Mouse (Mus musculus): Measurements from ENCODE around the gene 1190005I06Rik. TPM values are rescaled to one million over a fixed set of nuclear protein-coding genes. Genes with fewer than 3 reads are reported as not detected.
"Not testable (repeated sequence)": the region's sequence is repeated elsewhere in the genome, so short reads cannot be mapped to it uniquely, and the experiment has no call there.

1190005I06Rik gene
- polyA plus RNA-seq, 2 experiments, result 0.28 to 0.86 TPM

DNA sequence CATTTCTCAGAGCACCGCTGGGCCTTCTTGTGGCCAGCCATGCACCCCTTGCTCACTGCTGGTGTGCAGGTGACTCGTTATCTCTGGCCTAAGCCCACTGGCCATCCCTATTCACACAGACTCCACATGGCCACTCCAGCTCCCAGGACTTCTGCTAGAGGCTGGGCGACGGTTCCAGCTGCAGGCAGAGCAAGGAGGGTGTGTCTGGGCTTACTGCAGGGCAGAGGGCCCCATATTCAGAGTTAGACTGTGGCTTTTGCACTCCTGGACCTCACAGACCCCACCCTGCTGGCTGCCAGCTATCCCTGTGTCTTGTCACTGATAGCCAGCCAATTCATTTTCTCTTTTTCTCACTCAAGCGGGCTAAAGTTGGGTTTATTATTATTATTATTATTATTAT, 36.6 kb upstream of the 1190005I06Rik start:
- Histone ChIP-seq H3K27ac (no peak overlapping the region), H3K4me1 (replicated peaks; ENCODE audit: control insufficient read depth in 2 of 2, insufficient read depth in 2 of 2, low read length in 1 of 2) (peaks cover 5 to 9% of the 10 kb centered on the region in 2 experiments), H3K9ac (replicated peaks) (no peak overlapping the region), H3K9me3 (ENCODE audit: control insufficient read depth, low read length) (no peaks in the 10 kb centered on the region), H3K27me3 (ENCODE audit: control insufficient read depth, insufficient read depth, low read length) (no peaks in the 10 kb centered on the region), H3K4me3 (ENCODE audit: insufficient read depth in 1 of 2, low read depth in 2 of 2, low read length in 2 of 2) (no peak overlapping the region), H3K36me3 (replicated peaks; ENCODE audit: control insufficient read depth, insufficient read depth, low read depth) (no peaks in the 10 kb centered on the region), H3K4me2 (ENCODE audit: low read depth) (no peak overlapping the region)
- DNase-seq (ENCODE audit: low read depth in 3 of 3, low spot score in 3 of 3) (no peak), ATAC-seq (ENCODE audit: insufficient read depth) (no peak)
- 52% methylated on average over 5 of the region's 5 CpGs for WGBS (ENCODE audit: insufficient replicate concordance)
- no peak for TF ChIP-seq CTCF (IDR thresholded peaks at IDR 0.05; ENCODE audit: low read depth)
- no peak for TF ChIP-seq EP300 (IDR thresholded peaks at IDR 0.05; ENCODE audit: low read depth)

DNA sequence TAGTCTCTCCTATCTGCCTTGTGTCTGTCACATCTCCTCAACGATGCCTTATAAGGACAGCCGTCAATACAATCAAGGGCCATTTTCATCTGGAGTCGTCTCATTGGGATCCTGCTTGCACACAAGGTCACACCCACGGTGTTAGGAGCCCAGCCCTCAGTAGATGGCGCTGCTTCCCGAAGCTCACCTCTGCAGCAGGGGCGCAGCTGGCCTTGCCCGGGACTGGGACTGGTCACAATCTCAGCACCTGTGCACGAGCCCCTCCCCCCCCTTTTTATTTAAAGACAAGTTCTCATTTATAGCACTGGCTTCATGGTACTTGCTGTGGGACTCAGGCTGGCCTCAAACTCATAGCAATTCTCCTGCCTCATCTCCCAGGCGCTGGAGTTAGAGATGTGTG, 36.2 kb upstream of the 1190005I06Rik start:
- no peak for ATAC-seq (ENCODE audit: insufficient read depth)
- 13% methylated on average over 10 of the region's 10 CpGs for WGBS (ENCODE audit: insufficient replicate concordance)
- Histone ChIP-seq H3K36me3 (replicated peaks; ENCODE audit: control insufficient read depth, insufficient read depth, low read depth) (no peaks in the 10 kb centered on the region), H3K9me3 (ENCODE audit: control insufficient read depth, low read length) (no peaks in the 10 kb centered on the region), H3K9ac (replicated peaks) (no peak overlapping the region), H3K4me3 (ENCODE audit: insufficient read depth in 1 of 2, low read depth in 2 of 2, low read length in 2 of 2) (no peak overlapping the region), H3K4me2 (ENCODE audit: low read depth) (no peak overlapping the region), H3K27me3 (ENCODE audit: control insufficient read depth, insufficient read depth, low read length) (no peaks in the 10 kb centered on the region), H3K27ac (no peak overlapping the region), H3K4me1 (replicated peaks; ENCODE audit: control insufficient read depth in 2 of 2, insufficient read depth in 2 of 2, low read length in 1 of 2) (peaks cover 5 to 9% of the 10 kb centered on the region in 2 experiments)
- peak; percentile 82 for TF ChIP-seq CTCF (IDR thresholded peaks at IDR 0.05; ENCODE audit: low read depth)
- no peak for TF ChIP-seq EP300 (IDR thresholded peaks at IDR 0.05; ENCODE audit: low read depth)
- no peak for DNase-seq (ENCODE audit: low read depth in 3 of 3, low spot score in 3 of 3)

DNA sequence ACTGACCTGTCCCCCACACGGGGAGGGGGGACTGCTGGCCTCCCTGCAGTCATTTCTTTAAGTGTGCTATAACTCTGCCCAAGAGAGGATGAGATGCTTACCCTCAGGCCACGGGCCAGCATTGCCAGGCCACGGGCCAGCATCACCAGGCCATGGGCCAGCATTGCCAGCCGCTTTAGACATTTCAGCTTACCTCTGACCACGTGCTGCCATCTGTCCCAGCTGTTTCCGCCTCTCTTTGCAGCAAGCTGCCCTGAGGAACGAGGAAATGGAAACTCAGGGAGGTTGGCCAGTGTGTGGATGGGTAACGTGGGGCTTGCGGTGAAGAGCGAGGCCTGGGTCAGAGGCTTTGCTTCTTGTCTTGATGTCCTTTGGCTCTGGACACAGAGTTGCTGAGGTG, 33.7 kb upstream of the 1190005I06Rik start:
- 60% methylated on average over 10 of the region's 10 CpGs for WGBS (ENCODE audit: insufficient replicate concordance)
- no peak overlapping the region for H3K4me3 ChIP-seq (ENCODE audit: insufficient read depth in 1 of 2, low read depth in 2 of 2, low read length in 2 of 2)
- no peaks in the 10 kb centered on the region for H3K27me3 ChIP-seq (ENCODE audit: control insufficient read depth, insufficient read depth, low read length)
- no peak overlapping the region for H3K9ac ChIP-seq (replicated peaks)
- no peak overlapping the region for H3K27ac ChIP-seq
- no peak overlapping the region for H3K4me2 ChIP-seq (ENCODE audit: low read depth)
- TF ChIP-seq EP300 (IDR thresholded peaks at IDR 0.05; ENCODE audit: low read depth), result no peak
- TF ChIP-seq CTCF (IDR thresholded peaks at IDR 0.05; ENCODE audit: low read depth), result no peak
- no peak for DNase-seq (ENCODE audit: low read depth in 3 of 3, low spot score in 3 of 3)
- H3K9me3 ChIP-seq (ENCODE audit: control insufficient read depth, low read length), result no peaks in the 10 kb centered on the region
- H3K36me3 ChIP-seq (replicated peaks; ENCODE audit: control insufficient read depth, insufficient read depth, low read depth), result no peaks in the 10 kb centered on the region
- ATAC-seq (ENCODE audit: insufficient read depth), result no peak
- peaks cover 5 to 9% of the 10 kb centered on the region in 2 experiments for H3K4me1 ChIP-seq (replicated peaks; ENCODE audit: control insufficient read depth in 2 of 2, insufficient read depth in 2 of 2, low read length in 1 of 2)

DNA sequence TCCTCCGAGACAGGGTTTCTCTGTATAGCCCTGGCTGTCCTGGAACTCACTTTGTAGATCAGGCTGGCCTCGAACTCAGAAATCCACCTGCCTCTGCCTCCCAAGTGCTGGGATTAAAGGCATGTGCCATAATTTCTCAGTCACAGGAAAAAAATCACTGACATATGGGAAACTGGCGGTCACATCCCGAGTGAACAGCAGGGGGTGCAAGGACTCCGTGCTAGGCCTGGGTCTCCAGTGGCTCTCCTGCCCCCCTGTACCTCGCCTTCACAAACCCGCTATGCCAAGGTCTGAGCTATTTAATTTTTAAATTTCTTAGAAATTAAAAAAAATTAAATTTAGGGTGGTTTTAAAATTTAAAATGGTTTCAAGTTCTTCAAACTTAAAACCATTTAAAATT, 33.0 kb upstream of the 1190005I06Rik start:
- ATAC-seq (ENCODE audit: insufficient read depth); DNase-seq (ENCODE audit: low read depth in 3 of 3, low spot score in 3 of 3); H3K27ac ChIP-seq; H3K4me2 ChIP-seq (ENCODE audit: low read depth); H3K4me1 ChIP-seq (replicated peaks; ENCODE audit: control insufficient read depth in 2 of 2, insufficient read depth in 2 of 2, low read length in 1 of 2); H3K9ac ChIP-seq (replicated peaks); H3K9me3 ChIP-seq (ENCODE audit: control insufficient read depth, low read length); H3K36me3 ChIP-seq (replicated peaks; ENCODE audit: control insufficient read depth, insufficient read depth, low read depth); H3K4me3 ChIP-seq (ENCODE audit: insufficient read depth in 1 of 2, low read depth in 2 of 2, low read length in 2 of 2); H3K27me3 ChIP-seq (ENCODE audit: control insufficient read depth, insufficient read depth, low read length): not testable (repeated sequence)
- TF ChIP-seq CTCF (IDR thresholded peaks at IDR 0.05; ENCODE audit: low read depth), result peak; percentile 72
- WGBS (ENCODE audit: insufficient replicate concordance), result 43% methylated on average over 7 of the region's 7 CpGs

DNA sequence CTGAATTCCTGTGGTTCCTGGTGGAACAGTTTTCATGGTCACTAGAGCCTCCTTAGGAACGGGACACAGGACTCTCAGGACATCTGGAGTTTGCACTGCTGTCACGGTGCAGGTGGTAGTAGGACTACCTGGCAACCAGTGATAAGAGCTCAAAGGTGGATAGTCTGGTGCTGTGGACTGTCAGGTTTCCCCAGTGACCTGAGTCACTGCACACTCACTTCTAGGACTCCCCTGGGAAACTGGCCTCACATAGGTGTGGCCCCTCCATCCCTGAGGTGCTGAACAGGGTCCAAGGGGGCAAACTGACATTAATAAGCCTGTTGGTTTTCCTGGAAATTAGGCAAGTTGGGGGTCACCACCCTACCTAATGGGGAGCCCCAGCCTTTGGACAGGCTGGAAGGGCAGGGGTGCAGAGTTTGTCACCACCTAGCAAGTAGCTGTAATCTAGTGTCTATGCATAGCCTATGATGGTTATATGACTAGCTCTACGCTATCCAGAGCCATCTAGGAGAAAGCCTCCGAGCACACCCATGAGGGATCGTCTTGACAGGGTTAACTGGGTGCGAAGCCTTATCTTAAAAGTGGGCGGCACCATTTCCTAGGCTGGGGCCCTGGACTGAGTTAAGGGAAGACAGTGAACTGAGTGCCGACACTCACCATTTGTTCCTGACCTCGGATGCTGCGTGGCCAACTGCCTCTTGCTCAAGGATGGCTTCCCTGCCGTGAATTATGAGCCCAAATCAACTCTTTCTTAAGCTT, 32.4 kb upstream of the 1190005I06Rik start:
- DNase-seq (ENCODE audit: low read depth in 3 of 3, low spot score in 3 of 3) (no peak), ATAC-seq (ENCODE audit: insufficient read depth) (peak; percentile 62)
- no peak overlapping the region for H3K4me2 ChIP-seq (ENCODE audit: low read depth)
- no peak overlapping the region for H3K9ac ChIP-seq (replicated peaks)
- no peak overlapping the region for H3K27ac ChIP-seq
- TF ChIP-seq CTCF (IDR thresholded peaks at IDR 0.05; ENCODE audit: low read depth) (no peak), EP300 (IDR thresholded peaks at IDR 0.05; ENCODE audit: low read depth) (no peak)
- H3K36me3 ChIP-seq (replicated peaks; ENCODE audit: control insufficient read depth, insufficient read depth, low read depth), result no peaks in the 10 kb centered on the region; the same call in 1 of the 2 replicates
- no peaks in the 10 kb centered on the region for H3K9me3 ChIP-seq (ENCODE audit: control insufficient read depth, low read length)
- peaks cover 5 to 9% of the 10 kb centered on the region in 2 experiments for H3K4me1 ChIP-seq (replicated peaks; ENCODE audit: control insufficient read depth in 2 of 2, insufficient read depth in 2 of 2, low read length in 1 of 2)
- H3K27me3 ChIP-seq (ENCODE audit: control insufficient read depth, insufficient read depth, low read length), result no peaks in the 10 kb centered on the region
- WGBS (ENCODE audit: insufficient replicate concordance), result 13% methylated on average over 11 of the region's 11 CpGs
- H3K4me3 ChIP-seq (ENCODE audit: insufficient read depth in 1 of 2, low read depth in 2 of 2, low read length in 2 of 2), result no peak overlapping the region

Measured in liver, embryonic 14.5 days (tissue).